In the genomic region with DNA sequence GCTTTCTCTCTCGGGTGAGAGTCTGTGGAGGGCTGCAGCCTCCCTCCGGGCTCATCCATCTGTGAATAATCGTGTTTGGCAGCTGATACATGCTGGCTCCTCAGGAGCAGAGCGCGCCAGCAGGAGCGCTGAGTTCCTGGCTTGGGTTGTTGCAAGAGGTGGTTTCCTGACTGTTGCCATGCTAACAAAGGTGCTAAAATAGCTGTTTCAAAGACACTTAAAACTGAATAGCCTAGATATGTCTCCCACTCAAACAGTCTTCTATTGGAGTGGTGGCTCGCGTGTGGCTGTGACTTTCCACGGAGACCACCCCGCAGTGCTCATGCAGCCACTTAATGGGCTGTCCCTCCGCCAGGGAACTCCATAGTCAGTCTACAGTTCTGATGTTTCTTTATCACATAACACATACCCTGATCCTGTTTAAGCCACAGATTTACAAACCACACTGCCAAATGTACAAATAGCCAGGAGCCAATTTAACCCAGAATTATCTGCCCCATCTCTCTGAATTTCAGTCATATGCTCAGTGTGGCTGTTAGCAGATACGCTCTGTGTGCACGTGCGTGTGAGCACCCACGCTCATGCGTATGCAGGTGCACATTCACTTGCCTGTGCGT, we compare ENCODE assay signal across 12 mouse cellular contexts.
DNase-seq lines count a peak whose midpoint lies in the region; ATAC-seq lines count a peak whose summit lies in the region.
"Had no signal": no experiment of that assay in that cellular context is flagged by ENCODE, and none has a peak within 500 bp of the region (broad histone marks: within the 10 kb centered on the region; RNA-seq: fewer than 3 reads in every experiment).

No protein-coding gene starts in this region.

- no peak overlapping the region for H3K4me3 ChIP-seq in hindbrain, embryonic 12.5 days
- H3K4me3 ChIP-seq: embryonic facial prominence, embryonic 13.5 days; liver, embryonic 13.5 days had no signal

- no peak overlapping the region for H3K27ac ChIP-seq in hindbrain, embryonic 12.5 days
- H3K27ac ChIP-seq: embryonic facial prominence, embryonic 13.5 days; liver, embryonic 13.5 days had no signal

- 71% methylated on average over 17 of the region's 17 CpGs for WGBS in hindbrain, embryonic 12.5 days

- H3K9me3 ChIP-seq in hindbrain, embryonic 12.5 days (replicated peaks) = no peaks in the 10 kb centered on the region
- H3K9me3 ChIP-seq: embryonic facial prominence, embryonic 13.5 days; liver, embryonic 13.5 days had no signal

- no peaks in the 10 kb centered on the region for H3K27me3 ChIP-seq in hindbrain, embryonic 12.5 days
- H3K27me3 ChIP-seq: embryonic facial prominence, embryonic 13.5 days; liver, embryonic 13.5 days had no signal

- intact Hi-C loops in left cerebral cortex, postnatal 36 days (cut with DNase I) = loop anchor here (5.0 kb wide), 1 partner anchor 63 kb away; no protein-coding TSS in a partner anchor

- H3K9ac ChIP-seq in hindbrain, embryonic 12.5 days = no peak overlapping the region
- H3K9ac ChIP-seq: embryonic facial prominence, embryonic 13.5 days; liver, embryonic 13.5 days had no signal

- 0 out of 2 replicates have a peak, but pooled peaks cover 9% of the 10 kb centered on the region for H3K4me1 ChIP-seq in hindbrain, embryonic 12.5 days
- H3K4me1 ChIP-seq: embryonic facial prominence, embryonic 13.5 days; liver, embryonic 13.5 days had no signal

- ATAC-seq in hindbrain, embryonic 12.5 days (ENCODE audit: low FRiP score) = peak; percentile 50; the same call in 1 of the 2 replicates

- no peaks in the 10 kb centered on the region for H3K36me3 ChIP-seq in hindbrain, embryonic 12.5 days
- H3K36me3 ChIP-seq: embryonic facial prominence, embryonic 13.5 days; liver, embryonic 13.5 days had no signal

- peak; percentile 82 for DNase-seq in layer of hippocampus, adult 11-12 months (ENCODE audit: low spot score)
- DNase-seq in layer of hippocampus, adult 9-10 months (ENCODE audit: low spot score) = no peak
- peak; percentile 67 to 78 for DNase-seq in left cerebral cortex, postnatal 36 days (ENCODE audit: low spot score in 2 of 2)
- DNase-seq in telencephalon, adult 2 months (ENCODE audit: low read depth, low spot score) = peak; percentile 92
- DNase-seq in lung, adult 18-20 months = no peak
- DNase-seq in kidney, adult 11 months = no peak
- no peak for DNase-seq in adrenal gland, adult 18-20 months (ENCODE audit: low spot score in 2 of 2)
- DNase-seq: heart, postnatal 10 days; liver, embryonic 13.5 days; thymus, postnatal 14 days had no signal

- no peak overlapping the region; the same call in 1 of the 2 replicates for H3K4me2 ChIP-seq in hindbrain, embryonic 12.5 days (replicated peaks)
- H3K4me2 ChIP-seq: embryonic facial prominence, embryonic 13.5 days; liver, embryonic 13.5 days had no signal

Comparison
In these comparisons a context has a peak if more than half of its experiments do, and no peak if none do; other contexts are left out.
1. DNase-seq: peak in layer of hippocampus, adult 11-12 months (single experiment), left cerebral cortex, postnatal 36 days (2 of 2) and telencephalon, adult 2 months (single experiment); none in layer of hippocampus, adult 9-10 months (single experiment), lung, adult 18-20 months (0 of 2), kidney, adult 11 months (single experiment) and adrenal gland, adult 18-20 months (0 of 2).